18 mouse cellular contexts compared by ENCODE assay signal in genomic region chr6:136900369-136901009, GRCm38 (mm10). TPM values are rescaled to one million over a fixed set of nuclear protein-coding genes. Genes with fewer than 3 reads are reported as not detected.
DNase-seq lines count a peak whose midpoint lies in the region; TF ChIP-seq lines count a peak whose summit lies in the region.
"Had no signal": no experiment of that assay in that cellular context is flagged by ENCODE, and none has a peak within 500 bp of the region (broad histone marks: within the 10 kb centered on the region; RNA-seq: fewer than 3 reads in every experiment).

No protein-coding gene starts in this region.

- no peaks in the 10 kb centered on the region for H3K79me2 ChIP-seq in macrophage (ENCODE audit: inconsistent target)

- H3K27me3 ChIP-seq in cerebellum, adult 2 months (ENCODE audit: control insufficient read depth, insufficient read depth, low read length): no peaks in the 10 kb centered on the region
- H3K27me3 ChIP-seq: limb, embryonic 13.5 days had no signal

- intact Hi-C loops in gastrocnemius, adult 2 months (cut with DNase I): no loop called here

- H3K4me3 ChIP-seq in gastrocnemius, adult 2 months: no peak overlapping the region
- no peak overlapping the region for H3K4me3 ChIP-seq in bone marrow macrophage, adult 2 months (ENCODE audit: insufficient read depth, low read length)
- H3K4me3 ChIP-seq in macrophage (ENCODE audit: inconsistent target): no peak overlapping the region
- no peak overlapping the region for H3K4me3 ChIP-seq in cerebellum, adult 2 months (replicated peaks; ENCODE audit: insufficient read depth, low read depth, low read length)
- H3K4me3 ChIP-seq: heart, embryonic 10.5 days; limb, embryonic 13.5 days had no signal

- TF ChIP-seq POLR2A in bone marrow macrophage, adult 2 months (IDR thresholded peaks at IDR 0.05; ENCODE audit: borderline replicate concordance, low read depth, low read length): no peak
- TF ChIP-seq POLR2A in cerebellum, adult 2 months (IDR thresholded peaks at IDR 0.05; ENCODE audit: borderline replicate concordance, insufficient read depth, low read length): no peak

- H3K4me1 ChIP-seq in bone marrow macrophage, adult 2 months (ENCODE audit: control insufficient read depth, insufficient read depth, low read length): peaks cover 41% of the 10 kb centered on the region
- no peaks in the 10 kb centered on the region for H3K4me1 ChIP-seq in cerebellum, adult 2 months (ENCODE audit: control insufficient read depth, insufficient read depth, low read length)

- no peaks in the 10 kb centered on the region for H3K36me3 ChIP-seq in macrophage (ENCODE audit: inconsistent target)
- H3K36me3 ChIP-seq: heart, embryonic 10.5 days; limb, embryonic 13.5 days had no signal

- WGBS in macrophage (ENCODE audit: missing documents): 19% methylated on average over 4 of the region's 4 CpGs
- WGBS in cerebellum, adult 2 months: 79% methylated on average over 4 of the region's 4 CpGs

- H3K27ac ChIP-seq in gastrocnemius, adult 2 months: peak overlapping the region; percentile 54; the same call in 1 of the 2 replicates
- peak overlapping the region; percentile 38 for H3K27ac ChIP-seq in bone marrow macrophage, adult 2 months (ENCODE audit: insufficient read depth, low read depth, low read length)
- H3K27ac ChIP-seq in macrophage: 0 out of 2 replicates have a peak overlapping the region, but pooled peaks have one; percentile 1
- no peak overlapping the region for H3K27ac ChIP-seq in cerebellum, adult 2 months (ENCODE audit: insufficient read depth, low read length)
- H3K27ac ChIP-seq: heart, embryonic 10.5 days; limb, embryonic 13.5 days had no signal

- DNase-seq in gastrocnemius, adult 2 months: no peak
- DNase-seq in gastrocnemius, adult 18-20 months (ENCODE audit: low spot score): no peak
- peak; percentile 81 for DNase-seq in 3T3-L1 (ENCODE audit: low read depth, low spot score)
- no peak for DNase-seq in frontal cortex, postnatal 25 days (ENCODE audit: low spot score in 2 of 2)
- DNase-seq in layer of hippocampus, adult 11-12 months (ENCODE audit: low spot score): no peak
- DNase-seq in cerebellum, adult 2 months: no peak
- DNase-seq: adrenal gland, adult 8-10 months; B cell, adult 2 months; lung, adult 2 months; thymus, postnatal 14 days had no signal

- TF ChIP-seq CTCF in gastrocnemius, adult 2 months (IDR thresholded peaks at IDR 0.05): no peak
- no peak for TF ChIP-seq CTCF in bone marrow macrophage, adult 2 months (IDR thresholded peaks at IDR 0.05; ENCODE audit: low read depth, low read length)
- TF ChIP-seq CTCF in cerebellum, adult 2 months (IDR thresholded peaks at IDR 0.05; ENCODE audit: borderline replicate concordance, insufficient read depth, low read depth, low read length): no peak

RNA-seq across cellular contexts. Expression of gene Erp27, which starts 21.5 kb away (rescaled TPM):
- total RNA-seq in gastrocnemius, adult 2 months (2021): under 1 TPM in 1 of 2 experiments, not detected in 1; 0.20 TPM
- not detected for total RNA-seq in gastrocnemius, adult 18-20 months (2021)
- not detected in 2 replicates for polyA plus RNA-seq in bone marrow macrophage, adult 2 months (2012; ENCODE audit: insufficient read depth, insufficient read length, missing spikeins)
- 1 to 10 TPM in 21 of 26 experiments, under 1 TPM in 1, not detected in 4; 0.94 to 5.0 (median 2.0) TPM for total RNA-seq in macrophage (2018; cell fraction: chromatin; rRNA removed)
- total RNA-seq in macrophage (2018; cell fraction: cytosol; rRNA removed): under 1 TPM in 7 of 26 experiments, not detected in 19; 0.13 to 0.44 (median 0.24) TPM
- 1 to 10 TPM in 19 of 26 experiments, under 1 TPM in 6, not detected in 1; 0.36 to 6.5 (median 1.5) TPM for total RNA-seq in macrophage (2018; cell fraction: nucleus; rRNA removed)
- 0.27 TPM in 1 of 3 replicates, not detected in the others for polyA plus RNA-seq in macrophage (2018)
- polyA plus RNA-seq in cerebellum, adult 2 months (2012; rRNA removed): 0.22 and 0.31 TPM in 2 replicates
- total RNA-seq: midbrain, postnatal 0 days had no signal
- polyA plus RNA-seq: midbrain, postnatal 0 days had no signal

RNA-seq across cellular contexts. Expression of gene Pde6h, which starts 23.1 kb away (rescaled TPM):
- not detected for total RNA-seq in gastrocnemius, adult 2 months (2021)
- total RNA-seq in gastrocnemius, adult 18-20 months (2021): not detected
- 1.1 and 2.4 TPM in 2 replicates for polyA plus RNA-seq in bone marrow macrophage, adult 2 months (2012; ENCODE audit: insufficient read depth, insufficient read length, missing spikeins)
- total RNA-seq in macrophage (2018; cell fraction: chromatin; rRNA removed): 1 to 10 TPM in 17 of 26 experiments, under 1 TPM in 5, not detected in 4; 0.16 to 5.8 (median 2.2) TPM
- under 1 TPM in 11 of 26 experiments, not detected in 15; 0.03 to 0.49 (median 0.19) TPM for total RNA-seq in macrophage (2018; cell fraction: cytosol; rRNA removed)
- total RNA-seq in macrophage (2018; cell fraction: nucleus; rRNA removed): 1 to 10 TPM in 10 of 26 experiments, under 1 TPM in 14, not detected in 2; 0.06 to 2.7 (median 0.92) TPM
- 0.10 to 0.50 TPM in 2 of 3 replicates, not detected in the other for polyA plus RNA-seq in macrophage (2018)
- polyA plus RNA-seq in cerebellum, adult 2 months (2012; rRNA removed): 0.11 and 0.38 TPM in 2 replicates
- polyA plus RNA-seq: heart, embryonic 10.5 days; hindbrain, embryonic 11.5 days had no signal

RNA-seq across cellular contexts. Expression of gene Mgp, which starts 24.9 kb away (rescaled TPM):
- 100 to 1,000 TPM in 1 of 2 experiments, 10 to 100 TPM in 1; 52.8 to 161 TPM for total RNA-seq in gastrocnemius, adult 2 months (2021)
- total RNA-seq in gastrocnemius, adult 18-20 months (2021): 10 to 100 TPM; 51.3 to 68.0 TPM
- polyA plus RNA-seq in bone marrow macrophage, adult 2 months (2012; ENCODE audit: insufficient read depth, insufficient read length, missing spikeins): 2.7 and 4.0 TPM in 2 replicates
- 100 to 1,000 TPM in 1 of 26 experiments, 1 to 10 TPM in 7, not detected in 18; 1.3 to 231 (median 2.0) TPM for total RNA-seq in macrophage (2018; cell fraction: chromatin; rRNA removed)
- total RNA-seq in macrophage (2018; cell fraction: cytosol; rRNA removed): not detected
- total RNA-seq in macrophage (2018; cell fraction: nucleus; rRNA removed): 10 to 100 TPM in 1 of 26 experiments, not detected in 25; 28.2 TPM
- not detected in 3 replicates for polyA plus RNA-seq in macrophage (2018)
- polyA plus RNA-seq in cerebellum, adult 2 months (2012; rRNA removed): 93.7 and 131 TPM in 2 replicates
- total RNA-seq: neutrophil, adult 5-6 weeks had no signal

RNA-seq across cellular contexts. Expression of gene Arhgdib, which starts 41.2 kb away (rescaled TPM):
- 10 to 100 TPM in 1 of 2 experiments, 1 to 10 TPM in 1; 4.9 to 10.2 TPM for total RNA-seq in gastrocnemius, adult 2 months (2021)
- 10 to 100 TPM in 1 of 2 experiments, 1 to 10 TPM in 1; 5.8 to 10.9 TPM for total RNA-seq in gastrocnemius, adult 18-20 months (2021)
- 1,210 and 1,280 TPM in 2 replicates for polyA plus RNA-seq in bone marrow macrophage, adult 2 months (2012; ENCODE audit: insufficient read depth, insufficient read length, missing spikeins)
- 100 to 1,000 TPM in 3 of 26 experiments, 10 to 100 TPM in 23; 11.6 to 145 (median 52.8) TPM for total RNA-seq in macrophage (2018; cell fraction: chromatin; rRNA removed)
- 1,000 to 10,000 TPM in 1 of 26 experiments, 100 to 1,000 TPM in 25; 383 to 1,003 (median 671) TPM for total RNA-seq in macrophage (2018; cell fraction: cytosol; rRNA removed)
- total RNA-seq in macrophage (2018; cell fraction: nucleus; rRNA removed): 100 to 1,000 TPM in 17 of 26 experiments, 10 to 100 TPM in 9; 39.0 to 310 (median 125) TPM
- 620 to 1,090 TPM (median 743 TPM) in 3 replicates for polyA plus RNA-seq in macrophage (2018)
- 10.1 and 10.5 TPM in 2 replicates for polyA plus RNA-seq in cerebellum, adult 2 months (2012; rRNA removed)

RNA-seq across cellular contexts. Expression of gene Art4, which starts 43.0 kb away (rescaled TPM):
- under 1 TPM; 0.10 to 0.11 TPM for total RNA-seq in gastrocnemius, adult 2 months (2021)
- not detected for total RNA-seq in gastrocnemius, adult 18-20 months (2021)
- polyA plus RNA-seq in bone marrow macrophage, adult 2 months (2012; ENCODE audit: insufficient read depth, insufficient read length, missing spikeins): not detected in 2 replicates
- not detected for total RNA-seq in macrophage (2018; cell fraction: chromatin; rRNA removed)
- total RNA-seq in macrophage (2018; cell fraction: cytosol; rRNA removed): not detected
- total RNA-seq in macrophage (2018; cell fraction: nucleus; rRNA removed): not detected
- polyA plus RNA-seq in macrophage (2018): not detected in 3 replicates
- 0.16 and 0.29 TPM in 2 replicates for polyA plus RNA-seq in cerebellum, adult 2 months (2012; rRNA removed)
- total RNA-seq: layer of hippocampus, postnatal 14 days had no signal

Comparison
In these comparisons a context has a peak if more than half of its experiments do, and no peak if none do; other contexts are left out.
1. RNA of gene Mgp, which starts 24.9 kb away (polyA plus RNA-seq): 93.7 to 131 TPM in cerebellum, adult 2 months; 2.7 to 4.0 TPM in bone marrow macrophage, adult 2 months and not detected in macrophage; every median in the first group is over 10 times any median in the second.